Mouse (Mus musculus) embryo, embryonic 11 days (tissue): ENCODE results near the gene Tmtc3.
"Not testable (repeated sequence)": the region's sequence is repeated elsewhere in the genome, so short reads cannot be mapped to it uniquely, and the experiment has no call there.

Experiments
- DNase-seq: peaks from one replicate; pipeline ENCODE4 v3.0.0-alpha.2; 2015

The Tmtc3 gene

DNA sequence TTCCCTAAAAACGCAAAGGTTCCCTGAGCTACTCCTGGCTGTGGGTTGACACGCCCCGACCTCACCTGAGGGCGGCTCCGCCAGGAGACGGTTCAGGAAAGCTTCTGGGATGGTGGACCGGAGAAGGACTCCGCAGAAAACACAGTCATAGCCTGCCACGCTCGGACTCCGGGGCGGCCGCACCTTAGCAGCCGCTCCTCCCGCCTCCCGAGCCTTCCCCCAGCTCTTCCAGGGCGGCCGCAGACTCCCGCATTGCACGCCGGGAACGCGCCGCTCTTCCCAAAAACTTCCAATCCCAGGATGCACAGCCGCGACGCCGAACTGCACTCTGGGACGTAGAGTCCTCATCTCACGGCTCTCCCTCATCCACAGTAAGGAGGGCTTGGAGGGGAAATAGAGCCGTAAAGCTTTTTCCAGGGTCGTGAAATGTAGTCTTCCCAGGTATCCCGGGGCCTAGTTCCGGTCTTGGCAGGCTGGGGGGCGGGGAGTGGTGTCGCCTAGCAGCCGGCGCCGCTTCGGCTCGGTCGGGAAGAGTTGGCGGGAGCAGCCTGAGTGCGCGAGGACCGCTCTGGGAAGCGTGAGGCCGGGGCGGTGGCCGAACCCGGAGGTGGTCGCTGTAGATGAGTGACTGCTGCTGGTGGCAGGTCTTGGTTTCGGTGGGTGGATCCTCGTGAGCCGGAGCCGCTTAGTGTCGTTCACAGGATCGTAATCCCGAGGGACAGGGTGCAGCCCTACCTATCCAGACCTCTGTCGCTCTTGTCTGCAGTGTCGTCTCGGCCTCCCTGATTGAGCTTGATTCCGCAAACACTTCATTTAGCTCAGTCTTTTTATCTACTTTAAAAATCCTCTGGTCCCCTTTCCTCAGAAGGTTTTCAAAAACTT, at the start of gene Tmtc3, which contains the start of gene Cep290:
TSS of gene Tmtc3 (minus strand) at position 254 of the 882 bp plus-strand sequence.
TSS of gene Cep290 (plus strand) at position 462 of the 882 bp plus-strand sequence.
- peak; percentile 97 for DNase-seq

DNA sequence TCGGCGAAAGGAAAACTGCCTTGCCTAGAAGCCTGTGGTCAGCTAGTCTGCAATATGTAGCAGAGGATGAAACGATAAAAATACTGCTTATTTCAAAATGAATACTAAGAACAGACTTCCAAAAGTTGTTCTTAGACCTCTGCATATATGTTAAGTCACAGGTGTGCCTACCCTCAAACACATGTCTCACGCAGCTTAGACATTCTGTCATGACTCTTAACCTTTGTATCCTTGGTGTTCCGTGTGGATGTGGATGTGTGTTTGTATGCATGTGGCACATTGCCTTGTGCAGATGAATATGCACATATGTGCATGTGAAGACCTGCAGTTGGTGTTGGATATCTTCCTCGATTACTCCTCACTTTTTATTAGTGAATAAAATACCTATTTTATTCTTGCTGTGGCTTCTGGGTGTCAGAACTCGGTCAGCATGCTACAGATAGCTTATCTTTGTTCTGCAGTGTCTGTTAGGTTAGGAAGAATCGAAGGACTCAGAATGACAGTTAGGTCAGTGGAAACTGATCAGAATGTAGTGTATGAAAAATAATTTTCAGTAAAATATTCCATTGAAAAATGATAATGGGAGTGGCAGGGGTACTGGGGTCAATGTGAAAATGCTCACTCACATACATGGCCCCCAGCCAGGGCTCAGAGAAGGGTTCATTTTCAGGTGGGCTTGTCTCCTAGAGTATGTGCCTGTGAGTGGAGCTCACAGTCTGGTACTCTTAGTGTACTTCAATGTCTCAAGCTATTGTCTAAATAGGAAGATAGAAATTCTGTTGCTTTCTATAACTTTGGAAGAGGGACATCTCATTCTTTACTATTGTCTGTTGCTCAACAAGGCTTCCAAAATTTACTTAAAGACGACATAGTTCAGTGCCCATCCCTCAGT, 37.6 kb upstream of the Tmtc3 start:
- DNase-seq: no peak

DNA sequence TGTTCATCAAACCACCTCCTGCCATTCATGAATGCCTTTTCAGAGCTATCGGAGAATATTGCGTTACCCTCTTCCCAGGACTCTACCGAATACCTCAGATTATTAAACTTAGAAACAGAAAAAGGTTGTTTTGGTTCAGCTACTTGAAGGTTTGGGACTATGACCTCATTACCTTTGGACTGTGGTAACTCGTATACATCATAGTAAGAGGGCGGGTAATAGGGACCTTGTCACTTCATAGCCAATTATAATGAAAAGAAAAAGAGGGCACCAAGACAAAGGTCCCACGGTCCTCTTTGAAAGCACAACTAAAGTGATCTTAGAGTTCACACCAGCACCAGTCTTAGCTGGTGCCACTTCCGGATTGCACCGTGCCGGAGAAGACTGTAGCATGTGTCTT, 35.2 kb upstream of the Tmtc3 start:
- no peak for DNase-seq

DNA sequence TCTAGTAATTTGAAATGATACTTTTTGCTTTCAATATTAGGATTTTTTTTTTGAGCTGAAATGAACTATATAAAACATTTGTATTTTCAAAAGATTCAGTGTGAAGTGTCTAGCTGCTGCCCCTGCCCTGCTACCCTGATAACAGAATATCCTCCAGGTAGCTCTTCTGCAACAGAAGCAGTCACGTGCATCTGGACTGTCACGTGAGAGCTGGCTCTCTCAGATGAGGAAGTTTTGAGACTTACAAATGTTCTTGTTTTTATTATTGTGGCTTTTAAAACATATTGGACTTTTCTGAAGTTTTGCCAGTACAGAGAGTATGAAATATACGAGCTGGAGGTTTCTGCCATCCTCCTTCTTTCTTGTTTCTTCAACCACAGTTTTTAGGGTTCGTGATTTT, 34.5 kb upstream of the Tmtc3 start:
- DNase-seq: no peak

DNA sequence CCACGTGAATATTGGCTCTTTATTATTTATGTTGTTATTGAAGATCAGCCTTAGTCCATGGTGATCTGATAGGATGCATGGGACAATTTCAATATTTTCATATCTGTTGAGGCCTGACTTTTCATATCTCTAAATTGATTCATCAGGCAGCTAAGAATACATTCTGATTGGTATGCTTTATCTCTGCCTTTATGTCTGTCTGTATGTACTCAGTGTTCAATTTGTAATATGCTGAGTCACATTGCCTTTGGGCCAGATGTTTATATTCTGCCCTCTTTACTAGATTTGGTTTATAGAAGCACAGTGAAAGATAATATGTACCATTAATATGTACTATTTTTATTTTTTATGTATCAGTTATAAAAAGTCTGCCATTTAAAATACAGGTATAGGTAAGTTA, 21.0 kb upstream of the Tmtc3 start:
- DNase-seq: no peak

DNA sequence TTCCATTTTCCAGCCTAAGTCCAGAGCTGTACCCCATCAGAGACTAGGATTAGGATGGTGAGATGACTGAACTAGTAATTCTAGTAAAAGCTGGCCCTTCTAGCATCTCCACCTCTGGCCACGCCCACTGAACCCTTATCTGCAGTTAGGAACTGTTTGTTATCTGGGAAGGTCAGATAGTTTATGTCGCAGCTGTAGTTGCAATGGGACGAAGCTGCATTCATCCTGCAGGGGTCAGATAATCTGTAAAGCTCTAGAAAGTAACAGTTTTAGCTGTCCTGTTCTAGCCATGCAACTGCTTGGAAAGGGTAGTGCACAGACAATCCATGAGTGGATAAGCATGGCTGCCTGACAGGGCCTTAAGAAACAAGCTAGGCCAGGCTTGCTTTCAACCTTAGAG, 11.2 kb upstream of the Tmtc3 start:
- no peak for DNase-seq

DNA sequence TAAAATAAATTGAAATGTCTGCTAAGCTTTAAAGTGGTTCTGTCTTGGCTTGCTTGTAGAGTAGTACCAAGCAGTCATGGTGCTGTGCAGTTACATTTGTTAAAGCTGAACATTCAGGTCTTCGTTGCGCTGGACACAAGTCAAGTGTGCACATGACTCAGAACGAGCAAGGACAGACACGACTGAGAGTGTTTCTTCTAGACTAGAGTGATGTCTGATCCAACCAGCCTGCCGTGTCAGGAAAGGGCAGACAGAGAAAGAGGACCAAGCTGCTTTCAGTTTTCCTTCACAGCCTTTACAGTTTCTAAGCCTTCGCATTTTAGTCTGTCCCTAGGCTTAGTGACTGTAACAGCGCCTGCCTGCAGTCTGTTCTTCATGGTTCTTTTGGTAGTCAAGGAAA, 4.8 kb upstream of the Tmtc3 start:
- no peak for DNase-seq

DNA sequence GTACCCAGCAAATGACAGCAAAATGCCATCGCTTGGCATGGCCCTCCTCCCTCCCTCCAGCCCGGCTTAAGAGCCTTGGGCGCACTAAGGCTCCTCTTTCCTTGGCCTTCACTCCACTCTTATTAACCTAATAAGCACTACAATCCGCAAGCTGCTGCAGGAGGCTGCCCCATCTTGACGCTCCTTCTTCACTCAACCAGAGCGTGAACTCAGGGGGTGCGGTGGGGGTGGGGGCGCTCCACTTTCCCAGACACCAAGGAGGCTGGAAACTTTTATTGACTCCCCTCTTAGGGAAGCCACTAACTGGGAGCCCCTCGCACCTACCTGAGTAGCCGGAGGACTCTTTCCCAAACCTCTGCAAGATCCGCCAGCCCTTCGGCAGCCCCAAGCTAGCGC, 451 bp downstream of the Tmtc3 start:
- peak; percentile 45 for DNase-seq

DNA sequence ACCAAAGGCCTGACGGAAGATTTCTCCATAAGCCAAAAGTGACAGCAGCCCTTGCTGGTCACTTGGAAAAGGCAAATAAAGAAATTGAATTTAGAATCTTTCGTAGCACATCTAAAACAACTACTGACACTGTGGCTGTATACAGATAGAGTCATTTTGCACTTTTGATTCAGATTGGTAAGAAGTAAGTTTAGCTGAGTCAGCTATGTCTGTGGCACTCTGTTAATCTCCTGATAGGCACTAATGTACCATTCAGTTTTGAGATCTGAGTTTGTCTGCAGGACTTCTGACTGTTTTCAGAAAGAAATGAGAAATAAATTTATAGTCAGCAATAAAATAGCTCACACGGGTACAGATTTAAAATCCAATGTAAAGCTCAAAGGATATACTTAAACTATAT, 7.6 kb downstream of the Tmtc3 start:
- DNase-seq: no peak

DNA sequence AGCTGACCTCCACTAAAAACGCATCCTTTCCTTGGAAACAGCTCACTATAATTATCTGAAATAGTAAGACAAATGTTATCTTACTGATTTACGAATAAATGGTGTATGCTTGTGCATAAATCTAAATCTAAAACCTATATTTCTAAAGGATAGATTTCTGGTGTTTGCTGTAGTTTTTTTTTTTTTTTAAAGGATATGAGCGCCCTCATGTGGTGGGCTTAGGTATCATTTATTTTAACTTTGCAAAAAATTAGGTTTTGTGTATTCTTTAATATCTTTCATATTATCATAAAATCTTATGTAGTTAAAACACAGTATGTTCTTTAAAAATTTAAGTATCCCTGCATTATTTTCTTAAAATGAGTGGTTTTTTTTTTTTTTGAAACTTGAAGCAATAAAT, 12.1 kb downstream of the Tmtc3 start:
- DNase-seq: peak; percentile 8

DNA sequence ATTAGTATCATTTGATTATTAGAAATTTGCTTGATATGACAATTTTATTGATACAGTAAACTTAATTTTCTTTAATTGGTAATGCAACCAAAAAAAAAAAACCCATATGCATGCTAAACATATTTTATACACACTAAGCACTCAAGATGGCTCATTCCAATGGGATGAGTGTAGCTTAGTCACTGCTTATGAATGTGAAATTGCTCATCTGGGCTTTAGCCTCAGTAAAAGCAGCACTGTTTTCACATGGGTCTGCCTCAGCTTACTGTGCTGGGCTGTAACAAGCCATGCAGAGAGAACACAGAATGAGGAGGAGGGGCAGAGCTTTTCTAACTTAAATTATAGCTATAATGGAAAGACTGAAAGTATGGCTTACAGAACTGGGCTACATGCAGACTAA, 26.6 kb downstream of the Tmtc3 start:
- DNase-seq: no peak

DNA sequence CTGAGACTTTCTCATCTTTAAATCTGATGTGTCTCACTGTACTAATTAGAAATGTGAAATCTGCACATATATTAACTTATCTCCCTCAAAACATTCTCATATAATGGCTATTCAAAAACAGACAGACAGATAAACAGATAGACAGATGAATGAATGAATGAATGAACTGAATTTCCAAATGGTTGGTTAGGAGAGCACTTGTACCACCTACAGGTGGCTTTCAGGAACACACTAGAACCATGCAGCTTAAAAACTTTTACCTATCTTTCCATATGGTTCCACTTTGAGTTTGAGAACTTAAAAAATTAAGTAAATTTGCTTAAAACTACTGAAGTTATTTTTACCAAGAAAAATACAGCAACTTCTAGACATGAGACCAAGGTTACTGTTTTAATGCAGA, 37.8 kb downstream of the Tmtc3 start:
- DNase-seq: no peak

DNA sequence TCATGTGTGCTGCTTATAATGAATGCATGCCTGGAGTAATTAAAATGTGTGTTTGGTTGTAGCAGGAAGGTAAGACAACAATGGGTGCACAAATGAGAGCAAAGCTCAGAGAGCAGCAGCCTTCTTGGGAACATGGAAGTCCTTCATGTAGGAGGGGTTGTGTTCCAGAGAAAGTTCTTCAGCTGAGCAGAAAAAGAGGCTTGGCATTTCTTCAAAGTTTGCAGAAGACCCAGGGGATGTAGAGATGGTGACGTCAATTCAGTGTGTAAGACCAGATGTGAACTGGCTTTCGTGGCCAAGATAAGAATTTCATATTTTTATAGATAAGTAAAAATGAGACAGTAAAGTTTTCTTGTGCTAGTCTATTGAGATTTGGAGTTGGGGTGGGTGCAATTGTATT, 59.6 kb downstream of the Tmtc3 start:
- no peak for DNase-seq

DNA sequence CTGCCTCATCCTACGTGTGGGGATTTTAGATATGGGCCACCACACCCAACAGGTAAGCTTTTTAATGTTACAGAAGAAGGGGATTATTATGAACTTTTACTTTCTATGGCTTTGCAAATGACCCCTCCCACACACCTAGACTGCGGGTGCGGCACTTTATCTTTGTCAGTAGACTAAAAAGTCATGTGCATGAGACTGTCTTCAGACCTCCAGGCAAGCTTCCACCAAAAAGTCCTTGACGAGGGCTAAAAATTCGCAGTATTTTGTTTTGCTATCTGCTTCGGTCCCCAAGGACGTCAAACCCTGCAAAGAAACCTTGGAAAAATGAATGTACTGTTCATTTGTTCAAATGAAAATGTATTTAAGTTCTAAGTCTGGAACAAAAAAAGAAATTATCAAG, 71.6 kb downstream of the Tmtc3 start:
- no peak for DNase-seq

DNA sequence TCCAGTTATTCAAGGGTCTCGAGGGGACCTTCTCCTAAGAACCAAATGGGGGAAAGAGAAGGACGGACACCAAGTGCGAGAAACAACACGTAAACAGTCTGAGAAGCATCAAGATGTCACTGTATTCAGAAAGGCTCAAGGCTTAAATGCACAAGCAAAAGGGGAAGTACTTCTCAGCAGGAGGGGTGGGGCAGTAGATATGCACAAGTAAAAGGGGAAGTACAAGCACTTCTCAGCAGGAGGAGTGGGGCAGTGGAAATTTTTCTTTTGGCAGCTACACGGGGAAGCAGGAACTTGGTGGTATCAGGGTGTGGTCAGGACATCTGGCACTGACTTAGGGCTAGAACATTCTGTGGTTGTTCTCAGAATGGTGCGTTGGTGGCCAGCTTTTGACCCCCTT, 84.8 kb downstream of the Tmtc3 start:
- not testable (repeated sequence) for DNase-seq
